Mouse (Mus musculus): ENCODE measurements around the gene 2300009A05Rik. TPM values are rescaled to one million over a fixed set of nuclear protein-coding genes. Genes with fewer than 3 reads are reported as not detected.

Gene 2300009A05Rik
- polyA plus RNA-seq, 1 experiment from 2014 or later = 53.4 TPM

DNA sequence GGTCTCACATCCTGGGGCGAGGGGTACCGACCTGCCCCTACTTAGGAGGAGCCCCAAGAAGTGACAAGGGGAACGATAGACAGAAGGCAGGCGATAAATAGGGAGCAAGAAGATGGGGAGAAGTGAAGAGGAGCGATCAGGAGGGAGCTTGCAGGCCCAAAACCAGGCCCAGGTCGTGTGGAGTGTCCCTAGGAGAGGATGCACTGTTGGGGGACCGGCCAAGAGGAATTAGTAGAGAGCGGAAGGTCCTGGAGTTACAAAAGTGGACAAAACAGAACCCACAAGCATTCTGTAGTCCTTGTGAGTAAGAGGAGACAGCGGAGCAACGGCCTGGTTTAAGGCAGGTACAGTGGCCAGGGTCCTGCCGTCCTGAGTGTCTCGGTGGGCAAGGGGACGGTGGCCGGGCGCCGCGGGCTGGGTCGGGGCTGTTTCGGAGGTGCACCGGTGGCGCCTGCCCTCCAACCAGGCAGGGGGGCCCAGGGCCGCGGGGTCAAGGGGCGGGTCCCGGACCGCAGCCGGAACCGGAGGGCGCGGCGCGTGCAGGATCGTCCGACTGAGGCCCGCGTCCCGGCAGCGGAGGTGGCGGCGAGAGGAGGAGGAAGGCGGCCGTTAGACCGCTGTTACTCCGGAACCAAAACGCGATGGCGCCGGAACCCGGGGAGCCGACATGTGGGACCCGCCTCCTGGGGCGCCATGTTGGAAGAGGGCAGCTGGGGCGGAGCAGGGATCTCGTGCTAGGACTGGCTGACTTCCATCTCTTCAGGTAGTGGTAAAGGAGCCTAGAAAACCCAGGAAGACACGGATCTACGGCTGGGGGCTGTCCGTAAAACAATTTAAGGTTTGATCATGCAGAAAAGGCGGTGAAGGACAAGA lies 21.5 kb downstream of the 2300009A05Rik start, which contains the start of gene Map2k5:
Gene Map2k5, minus strand, starts transcription at position 633 of the 873 bp plus-strand sequence.
- under 1% methylated on average over 58 of the region's 58 CpGs for WGBS
- H3K4me2 ChIP-seq = peak within 1 kb of the TSS; percentile 85
- H3K4me3 ChIP-seq (replicated peaks) = peak within 1 kb of the TSS; percentile 85
- peak; percentile 95 for ATAC-seq (ENCODE audit: low FRiP score)
- H3K9ac ChIP-seq = peak within 1 kb of the TSS; percentile 87
- peaks cover 14% of the 10 kb centered on the region; the same call in 1 of the 2 replicates for H3K36me3 ChIP-seq (replicated peaks)
- peak within 1 kb of the TSS; percentile 83 for H3K27ac ChIP-seq
- H3K27me3 ChIP-seq = no peaks in the 10 kb centered on the region
- H3K9me3 ChIP-seq = no peaks in the 10 kb centered on the region
- peaks cover 35% of the 10 kb centered on the region for H3K4me1 ChIP-seq

DNA sequence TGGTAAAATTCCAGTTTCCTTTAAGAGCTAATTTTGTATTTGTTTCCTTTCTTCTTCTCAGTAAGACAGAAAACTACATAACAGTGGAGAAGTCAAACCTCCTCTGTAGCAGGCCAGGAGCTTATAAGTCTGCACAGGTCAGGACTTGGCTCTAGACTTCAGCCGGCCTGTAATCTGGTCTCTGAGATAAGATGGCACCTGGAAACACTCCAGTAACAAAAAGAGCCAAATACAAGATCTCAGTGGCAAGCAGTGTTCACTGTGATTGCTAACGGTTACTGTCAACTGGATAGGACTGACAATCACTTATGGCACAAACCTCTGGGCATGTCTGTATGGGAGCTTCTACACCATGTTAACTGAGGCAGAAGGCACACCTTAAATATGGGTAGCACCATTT lies 25.7 kb downstream of the 2300009A05Rik start:
- Histone ChIP-seq H3K27me3 (no peaks in the 10 kb centered on the region), H3K27ac (no peak overlapping the region), H3K9ac (no peak overlapping the region), H3K4me3 (replicated peaks) (no peak overlapping the region), H3K4me2 (no peak overlapping the region), H3K9me3 (no peaks in the 10 kb centered on the region), H3K4me1 (peaks cover 32% of the 10 kb centered on the region), H3K36me3 (replicated peaks) (peaks cover 28% of the 10 kb centered on the region)
- WGBS = 82% methylated on average over 2 of the region's 2 CpGs
- ATAC-seq (ENCODE audit: low FRiP score) = no peak

DNA sequence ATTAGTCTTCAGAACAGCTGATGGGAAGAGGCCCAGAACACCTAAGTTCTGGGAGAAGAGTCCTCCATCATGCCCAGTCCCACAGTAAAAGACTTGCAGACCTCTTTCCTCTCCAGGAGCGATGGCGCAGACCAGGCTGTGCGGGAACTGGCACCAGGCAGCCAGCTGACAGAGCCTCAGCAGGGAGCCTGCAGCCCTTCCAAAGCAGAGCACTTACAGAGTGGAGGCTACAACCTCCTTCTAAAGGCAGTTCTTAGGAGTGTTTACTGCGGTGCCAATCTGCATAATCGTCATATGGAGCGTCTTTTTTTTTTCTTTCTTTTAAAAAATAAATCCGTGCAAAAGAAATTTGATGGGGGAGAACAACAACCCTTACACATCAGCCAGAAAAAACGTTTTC lies 26.5 kb downstream of the 2300009A05Rik start:
- Histone ChIP-seq H3K4me3 (replicated peaks) (no peak overlapping the region), H3K27ac (no peak overlapping the region), H3K36me3 (replicated peaks) (peaks cover 28% of the 10 kb centered on the region), H3K9ac (no peak overlapping the region), H3K27me3 (no peaks in the 10 kb centered on the region), H3K4me2 (no peak overlapping the region), H3K4me1 (peaks cover 31% of the 10 kb centered on the region), H3K9me3 (no peaks in the 10 kb centered on the region)
- 51% methylated on average over 8 of the region's 8 CpGs for WGBS
- ATAC-seq (ENCODE audit: low FRiP score) = no peak

DNA sequence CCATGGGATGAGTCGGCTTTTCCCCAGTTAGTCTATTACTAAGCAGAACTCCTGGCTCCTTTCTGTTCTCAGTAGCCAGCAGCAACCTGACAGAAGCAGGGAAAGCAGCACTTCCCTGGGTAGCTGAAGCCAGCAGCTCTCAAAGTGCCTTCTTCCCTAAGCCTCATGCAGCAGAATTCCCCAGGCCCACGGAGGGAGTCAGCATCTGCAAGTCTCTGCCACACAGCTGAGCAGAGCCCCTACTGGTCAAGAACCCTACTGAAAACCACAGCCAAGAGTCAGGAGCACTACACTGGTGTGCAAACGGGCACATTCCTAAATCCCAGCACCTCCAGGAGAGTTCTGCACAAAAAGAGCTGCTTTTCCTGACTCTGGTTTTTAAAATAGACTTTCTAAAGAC lies 38.6 kb downstream of the 2300009A05Rik start:
- no peak overlapping the region for H3K4me3 ChIP-seq (replicated peaks)
- no peaks in the 10 kb centered on the region for H3K9me3 ChIP-seq
- H3K27ac ChIP-seq = no peak overlapping the region
- 50% methylated on average over 3 of the region's 3 CpGs for WGBS
- H3K36me3 ChIP-seq (replicated peaks) = peaks cover 5% of the 10 kb centered on the region; the same call in 1 of the 2 replicates
- no peaks in the 10 kb centered on the region for H3K4me1 ChIP-seq
- H3K9ac ChIP-seq = no peak overlapping the region
- no peaks in the 10 kb centered on the region for H3K27me3 ChIP-seq
- no peak overlapping the region for H3K4me2 ChIP-seq
- ATAC-seq (ENCODE audit: low FRiP score) = no peak

DNA sequence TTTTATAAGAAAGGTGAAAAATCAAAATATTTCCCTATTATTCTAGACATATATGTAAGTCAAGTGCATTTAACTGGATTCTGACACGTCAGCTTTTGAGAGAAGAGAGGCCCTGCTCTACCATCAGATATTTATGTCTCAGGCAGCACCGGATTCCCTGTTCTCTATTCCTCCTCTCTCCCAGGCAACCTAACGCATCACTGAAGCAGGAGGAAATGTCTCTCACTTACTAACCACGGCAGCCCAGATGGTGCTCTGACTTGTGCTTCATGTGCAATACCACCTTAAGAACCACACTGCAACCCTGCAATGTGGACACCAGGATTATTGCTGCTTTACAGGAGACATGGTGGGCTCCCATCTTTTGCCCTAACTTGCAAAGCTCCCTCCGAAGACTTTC lies 40.0 kb downstream of the 2300009A05Rik start:
- Histone ChIP-seq H3K27ac (no peak overlapping the region), H3K36me3 (replicated peaks) (peaks cover 4% of the 10 kb centered on the region; the same call in 1 of the 2 replicates), H3K9me3 (no peaks in the 10 kb centered on the region), H3K4me1 (no peaks in the 10 kb centered on the region), H3K9ac (no peak overlapping the region), H3K27me3 (no peaks in the 10 kb centered on the region), H3K4me3 (replicated peaks) (no peak overlapping the region), H3K4me2 (no peak overlapping the region)
- 87% methylated on average over 5 of the region's 5 CpGs for WGBS
- no peak for ATAC-seq (ENCODE audit: low FRiP score)

DNA sequence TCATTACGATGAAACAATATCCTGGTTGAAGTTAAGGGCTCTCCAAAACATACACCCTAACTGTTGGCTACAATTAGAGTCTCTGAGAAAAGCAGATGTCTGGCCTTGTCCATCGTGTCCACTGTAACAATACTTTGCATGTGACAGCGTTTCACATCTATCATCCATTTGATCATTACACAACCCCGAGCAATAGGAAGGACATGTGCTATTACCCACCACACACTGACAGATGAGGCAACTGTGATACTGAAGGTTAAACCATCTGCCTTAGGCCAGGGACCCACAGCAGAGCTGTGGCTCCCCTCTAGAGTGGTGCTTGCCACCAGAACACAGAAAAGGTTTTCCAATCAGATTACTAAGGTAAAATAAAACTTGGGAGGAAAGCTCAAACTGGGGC lies 42.3 kb downstream of the 2300009A05Rik start:
- no peak overlapping the region for H3K9ac ChIP-seq
- no peak overlapping the region for H3K27ac ChIP-seq
- ATAC-seq (ENCODE audit: low FRiP score) = no peak
- H3K4me2 ChIP-seq = no peak overlapping the region
- 92% methylated on average over 4 of the region's 4 CpGs for WGBS
- H3K4me3 ChIP-seq (replicated peaks) = no peak overlapping the region
- no peaks in the 10 kb centered on the region for H3K27me3 ChIP-seq
- no peaks in the 10 kb centered on the region for H3K4me1 ChIP-seq
- H3K36me3 ChIP-seq (replicated peaks) = peaks cover 4% of the 10 kb centered on the region; the same call in 1 of the 2 replicates
- H3K9me3 ChIP-seq = no peaks in the 10 kb centered on the region

DNA sequence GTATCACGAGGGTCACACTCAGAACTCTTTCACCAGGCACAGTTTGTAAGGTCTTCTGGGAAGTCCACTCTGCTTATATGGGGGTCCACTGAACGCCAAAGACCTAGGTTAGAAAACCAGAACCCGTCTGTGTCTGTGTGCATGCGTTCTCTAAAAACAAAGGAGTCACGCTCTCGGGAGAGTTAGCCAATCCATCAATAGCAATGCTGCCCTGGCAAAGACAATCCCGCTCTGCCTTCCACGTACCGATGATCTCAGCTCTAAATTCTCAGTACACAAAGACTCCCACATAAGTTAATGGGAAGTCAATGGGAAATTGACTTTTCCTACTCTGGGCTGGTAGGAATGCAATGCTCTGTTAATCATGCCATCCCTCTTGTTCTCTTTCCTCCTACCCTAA lies 42.8 kb downstream of the 2300009A05Rik start:
- no peak for ATAC-seq (ENCODE audit: low FRiP score)
- no peaks in the 10 kb centered on the region for H3K27me3 ChIP-seq
- 87% methylated on average over 9 of the region's 9 CpGs for WGBS
- no peak overlapping the region for H3K27ac ChIP-seq
- H3K36me3 ChIP-seq (replicated peaks) = peaks cover 4% of the 10 kb centered on the region; the same call in 1 of the 2 replicates
- H3K4me2 ChIP-seq = no peak overlapping the region
- no peaks in the 10 kb centered on the region; the same call in 1 of the 2 replicates for H3K4me1 ChIP-seq
- H3K9me3 ChIP-seq = no peaks in the 10 kb centered on the region
- no peak overlapping the region for H3K4me3 ChIP-seq (replicated peaks)
- H3K9ac ChIP-seq = no peak overlapping the region

DNA sequence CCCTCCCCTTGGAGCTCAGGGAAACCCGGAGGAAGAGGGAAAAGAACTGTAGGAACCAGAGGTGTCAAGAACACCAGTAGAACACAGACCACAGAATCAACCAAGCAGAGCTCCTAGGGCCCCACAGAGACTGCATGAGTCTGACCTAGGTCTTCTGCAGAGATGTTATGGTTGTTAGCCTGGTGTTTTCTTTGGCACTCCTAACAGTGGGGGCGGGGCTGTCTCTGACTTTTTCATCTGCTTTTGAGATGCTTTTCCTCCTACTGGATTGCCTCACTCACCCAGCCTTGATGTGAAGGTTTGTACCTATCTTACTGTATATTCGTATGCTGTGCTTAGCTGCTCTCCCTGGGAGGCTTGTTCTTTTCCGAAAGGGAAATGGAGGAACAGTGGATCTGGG lies 44.9 kb downstream of the 2300009A05Rik start:
- Histone ChIP-seq H3K4me3 (replicated peaks) (no peak overlapping the region), H3K9me3 (no peaks in the 10 kb centered on the region), H3K27me3 (no peaks in the 10 kb centered on the region), H3K9ac (no peak overlapping the region), H3K4me1 (no peaks in the 10 kb centered on the region; the same call in 1 of the 2 replicates), H3K27ac (no peak overlapping the region), H3K4me2 (no peak overlapping the region), H3K36me3 (replicated peaks) (0 out of 2 replicates have a peak, but pooled peaks cover 4% of the 10 kb centered on the region)
- WGBS = 86% methylated on average over 4 of the region's 4 CpGs
- no peak for ATAC-seq (ENCODE audit: low FRiP score)

DNA sequence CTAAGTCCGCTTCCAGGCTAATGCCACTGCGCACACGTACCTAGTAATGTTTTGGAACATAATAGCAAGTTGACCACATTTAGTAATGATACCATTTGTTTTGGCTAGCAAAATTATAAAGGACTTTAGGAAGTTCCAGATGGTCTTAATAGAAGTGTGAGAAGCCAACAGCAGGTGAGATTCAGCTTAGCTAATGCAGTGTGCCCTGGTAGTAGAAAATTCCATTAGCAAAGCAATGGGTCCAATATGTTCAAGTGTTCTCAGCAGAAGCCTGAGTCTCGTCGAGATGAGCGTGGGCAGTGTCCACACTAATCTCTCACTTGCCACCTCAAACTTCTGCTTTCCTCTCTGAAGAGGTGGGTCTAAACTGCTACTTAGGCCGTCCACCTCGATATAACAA lies 49.0 kb downstream of the 2300009A05Rik start:
- 93% methylated on average over 8 of the region's 8 CpGs for WGBS

DNA sequence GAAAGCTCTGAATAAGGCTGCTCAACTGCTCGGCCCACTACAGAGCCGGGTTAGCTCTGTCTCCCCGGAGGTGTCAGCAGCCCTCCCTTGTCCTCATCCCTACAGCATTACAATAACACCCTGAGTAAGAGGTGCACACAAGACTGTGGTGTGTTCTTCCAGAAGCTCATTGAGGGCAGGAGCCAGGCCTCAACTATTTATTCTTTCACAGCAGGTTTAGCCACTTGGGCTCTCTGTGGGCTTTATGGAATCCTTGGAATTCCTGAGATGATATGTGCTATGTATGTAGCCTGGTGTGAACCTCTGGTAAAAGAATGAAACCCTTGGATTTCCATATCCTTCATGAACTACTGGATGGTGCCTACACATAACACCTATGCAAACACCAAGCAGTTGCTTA lies 49.8 kb downstream of the 2300009A05Rik start:
- Histone ChIP-seq H3K4me1 (peaks cover 4% of the 10 kb centered on the region), H3K36me3 (replicated peaks) (no peaks in the 10 kb centered on the region), H3K9ac (no peak overlapping the region), H3K27me3 (no peaks in the 10 kb centered on the region), H3K4me2 (no peak overlapping the region), H3K4me3 (replicated peaks) (no peak overlapping the region), H3K27ac (no peak overlapping the region), H3K9me3 (no peaks in the 10 kb centered on the region)
- 80% methylated on average over 3 of the region's 3 CpGs for WGBS
- ATAC-seq (ENCODE audit: low FRiP score) = no peak

More for the DNA sequence above, 49.0 kb downstream of the 2300009A05Rik start:
- no peaks in the 10 kb centered on the region for H3K9me3 ChIP-seq
- ATAC-seq (ENCODE audit: low FRiP score) = no peak
- no peak overlapping the region for H3K27ac ChIP-seq
- no peaks in the 10 kb centered on the region for H3K27me3 ChIP-seq
- no peak overlapping the region for H3K9ac ChIP-seq
- H3K4me1 ChIP-seq = peaks cover 4% of the 10 kb centered on the region
- H3K36me3 ChIP-seq (replicated peaks) = no peaks in the 10 kb centered on the region
- no peak overlapping the region for H3K4me2 ChIP-seq
- no peak overlapping the region for H3K4me3 ChIP-seq (replicated peaks)

DNA sequence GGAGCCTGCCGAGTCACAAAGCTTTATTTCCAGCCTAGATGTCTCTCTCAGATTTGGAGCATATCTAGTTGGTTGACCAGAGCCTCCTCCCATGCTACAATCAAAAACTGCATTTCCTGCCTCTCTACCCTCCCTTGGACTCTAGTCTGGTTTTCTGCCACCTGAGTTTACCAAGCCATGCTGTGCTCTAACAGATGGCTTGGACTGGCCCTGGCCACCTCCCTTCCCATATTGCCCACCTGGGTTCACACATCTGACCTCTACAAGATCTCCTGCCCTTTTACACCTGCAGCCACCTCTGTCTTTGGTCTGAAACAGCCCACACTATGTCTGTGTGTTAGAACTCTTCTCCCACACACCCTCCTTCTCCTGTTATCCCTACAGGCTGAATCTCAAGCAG lies 50.9 kb downstream of the 2300009A05Rik start:
- H3K27ac ChIP-seq = no peak overlapping the region
- H3K27me3 ChIP-seq = no peaks in the 10 kb centered on the region
- H3K4me2 ChIP-seq = no peak overlapping the region
- no peak overlapping the region for H3K9ac ChIP-seq
- no peak for ATAC-seq (ENCODE audit: low FRiP score)
- no peak overlapping the region for H3K4me3 ChIP-seq (replicated peaks)
- no peaks in the 10 kb centered on the region for H3K9me3 ChIP-seq
- H3K36me3 ChIP-seq (replicated peaks) = no peaks in the 10 kb centered on the region
- peaks cover 4% of the 10 kb centered on the region for H3K4me1 ChIP-seq
- WGBS = 55% methylated on average over 1 of the region's 1 CpGs

DNA sequence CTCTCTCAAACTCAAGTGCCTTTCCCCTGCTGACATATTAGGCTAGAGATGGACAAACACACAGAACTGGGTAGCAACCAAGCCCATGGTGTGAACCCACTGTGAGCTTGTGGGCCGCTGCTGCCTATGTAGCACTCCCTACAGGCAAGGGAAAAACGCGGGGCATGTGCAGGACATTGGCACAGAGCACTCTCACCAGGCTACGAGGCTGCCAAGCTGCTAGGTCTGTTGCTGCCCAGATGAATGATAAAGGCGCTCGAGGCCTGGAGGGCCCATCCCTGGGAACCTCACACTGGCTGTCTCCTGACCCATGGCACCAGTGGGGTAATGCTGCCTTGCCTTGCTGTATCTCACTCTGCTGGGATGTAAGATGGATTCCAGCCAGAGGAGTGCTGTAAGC lies 53.0 kb downstream of the 2300009A05Rik start:
- Histone ChIP-seq H3K27ac (no peak overlapping the region), H3K4me3 (replicated peaks) (no peak overlapping the region), H3K27me3 (no peaks in the 10 kb centered on the region), H3K4me1 (peaks cover 4% of the 10 kb centered on the region), H3K9ac (no peak overlapping the region), H3K4me2 (no peak overlapping the region), H3K9me3 (no peaks in the 10 kb centered on the region), H3K36me3 (replicated peaks) (0 out of 2 replicates have a peak, but pooled peaks cover 2% of the 10 kb centered on the region)
- WGBS = 91% methylated on average over 6 of the region's 6 CpGs
- no peak for ATAC-seq (ENCODE audit: low FRiP score)
